Mouse (Mus musculus): Measurements from ENCODE around the gene Qk.
A peak's percentile ranks its signal among the peaks of the same experiment; 100 is the strongest.

Gene Qk

DNA sequence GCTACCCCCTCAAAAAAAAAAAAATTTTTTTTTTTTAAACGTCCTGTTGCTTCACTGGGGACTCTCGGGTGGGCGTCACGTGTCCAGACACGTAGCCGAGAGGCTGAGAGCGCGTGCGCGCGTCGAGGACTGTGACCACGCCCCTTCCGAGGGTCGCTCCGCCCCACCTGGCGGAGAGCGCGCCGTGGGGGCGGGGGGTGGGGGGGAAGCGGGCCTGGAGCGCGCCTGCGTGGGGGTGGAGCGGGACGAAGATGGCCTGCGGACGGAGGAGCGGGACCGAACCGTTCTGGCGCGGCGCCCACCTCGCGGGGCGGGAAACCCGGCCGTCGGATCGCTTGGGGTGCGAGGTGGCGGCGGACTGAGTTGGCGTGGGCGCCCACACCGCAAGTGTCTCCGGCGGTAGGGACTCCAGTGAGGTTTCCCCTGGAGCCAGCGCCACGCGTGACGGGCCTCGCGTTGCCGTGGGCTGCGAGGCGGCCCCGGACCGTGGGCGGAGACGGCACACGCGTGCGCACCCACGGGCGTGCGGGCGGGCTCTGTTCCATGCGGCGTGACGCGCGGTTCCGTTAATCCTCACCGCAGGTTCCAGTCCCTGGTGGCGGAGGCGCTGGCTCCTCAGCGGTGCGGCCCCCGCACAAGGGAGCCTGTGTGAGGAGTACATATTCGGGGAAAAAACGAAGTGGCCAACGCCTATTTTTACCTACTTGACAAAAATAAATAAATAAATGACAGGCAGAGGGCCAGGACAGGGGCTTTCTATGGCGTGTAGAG is at the start of gene Qk:
Gene Qk (minus strand): TSS at position 170 of the 771 bp plus-strand sequence.
- peak; percentile 83 for DNase-seq (ENCODE audit: low read depth, low spot score)

DNA sequence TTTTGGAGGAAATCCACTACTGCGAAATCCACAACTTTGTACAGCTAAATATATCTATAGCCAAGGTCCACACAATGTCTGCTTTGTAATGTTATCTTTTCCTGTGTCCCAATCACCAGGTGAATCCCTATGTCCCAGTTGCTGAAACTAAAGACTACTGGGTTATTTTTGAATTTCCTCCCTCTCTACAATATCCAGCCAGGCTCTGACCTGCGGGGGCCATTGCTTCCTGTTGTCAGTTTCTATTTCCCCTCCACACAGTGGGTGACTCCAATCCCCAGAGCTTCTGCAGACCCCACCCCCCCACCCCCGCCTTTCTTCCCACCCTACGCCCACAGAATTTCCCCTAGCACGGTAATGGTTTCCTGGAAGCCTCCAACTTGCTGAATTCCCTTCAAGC is 47.4 kb upstream of the Qk start:
- DNase-seq (ENCODE audit: low read depth, low spot score) = no peak

DNA sequence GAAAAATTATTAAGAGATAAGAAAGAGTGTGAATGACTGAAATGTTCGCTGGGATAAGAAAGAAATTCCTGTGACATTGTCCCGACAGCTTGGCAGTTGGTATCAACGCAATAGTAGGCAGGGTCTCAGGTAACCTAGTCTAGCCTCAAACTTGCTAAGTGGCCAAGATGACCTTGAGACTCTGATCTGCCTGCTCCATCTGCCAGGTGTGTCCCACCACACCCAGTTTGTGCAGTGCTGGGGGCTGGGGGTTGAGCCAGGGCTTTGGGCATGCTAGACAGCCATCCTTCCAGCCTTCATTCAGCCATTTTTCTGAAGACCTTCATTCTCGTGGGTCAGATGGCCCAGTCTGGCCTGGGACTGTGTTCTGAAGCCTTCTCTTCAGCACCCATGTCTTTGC is 46.9 kb upstream of the Qk start:
- DNase-seq (ENCODE audit: low read depth, low spot score) = no peak

DNA sequence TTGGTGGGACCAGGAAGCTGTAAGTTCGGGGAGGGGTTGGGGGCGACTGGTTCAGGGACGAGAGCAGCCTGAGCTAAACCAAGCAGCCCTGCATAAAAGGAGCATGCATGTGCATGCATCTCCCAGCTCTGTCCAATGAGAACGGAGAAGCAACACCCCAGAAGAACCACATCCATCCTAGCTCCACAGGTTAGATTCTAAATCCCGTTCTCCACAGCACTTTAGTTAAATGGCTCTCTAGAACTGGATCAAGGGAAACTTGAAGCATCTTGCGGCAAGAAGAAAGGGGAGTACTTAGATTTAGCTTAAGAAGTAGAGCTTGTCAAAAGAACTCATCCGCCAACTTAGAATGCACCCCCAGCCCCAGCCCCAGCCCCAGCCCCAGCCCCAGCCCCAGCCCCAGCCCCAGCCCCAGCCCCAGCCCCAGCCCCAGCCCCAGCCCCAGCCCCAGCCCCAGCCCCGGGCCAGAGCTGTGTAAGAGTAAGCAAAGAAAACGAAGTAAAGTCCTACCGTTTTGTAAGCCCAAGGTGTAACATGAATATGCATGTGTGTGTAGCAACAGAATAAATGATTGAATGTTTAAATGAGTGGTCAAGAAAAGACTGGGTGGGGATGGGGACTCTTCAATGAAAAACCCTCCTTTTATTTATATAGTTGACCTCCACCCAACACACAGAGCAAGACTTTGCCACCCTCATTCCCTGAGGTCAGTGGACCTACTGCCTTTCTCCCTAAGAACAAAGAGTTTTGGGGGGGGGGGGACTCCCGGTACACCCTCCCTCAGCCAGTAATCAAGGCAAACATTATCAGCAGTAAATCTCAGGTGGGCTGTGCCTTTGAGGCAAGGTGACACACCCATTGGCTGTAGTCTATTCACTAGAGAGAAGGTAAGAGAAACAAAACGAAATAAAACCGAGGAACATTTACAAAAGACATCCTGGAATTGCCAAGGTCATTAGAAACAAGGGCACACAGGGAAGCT is 46.1 kb upstream of the Qk start:
- DNase-seq (ENCODE audit: low read depth, low spot score) = no peak

DNA sequence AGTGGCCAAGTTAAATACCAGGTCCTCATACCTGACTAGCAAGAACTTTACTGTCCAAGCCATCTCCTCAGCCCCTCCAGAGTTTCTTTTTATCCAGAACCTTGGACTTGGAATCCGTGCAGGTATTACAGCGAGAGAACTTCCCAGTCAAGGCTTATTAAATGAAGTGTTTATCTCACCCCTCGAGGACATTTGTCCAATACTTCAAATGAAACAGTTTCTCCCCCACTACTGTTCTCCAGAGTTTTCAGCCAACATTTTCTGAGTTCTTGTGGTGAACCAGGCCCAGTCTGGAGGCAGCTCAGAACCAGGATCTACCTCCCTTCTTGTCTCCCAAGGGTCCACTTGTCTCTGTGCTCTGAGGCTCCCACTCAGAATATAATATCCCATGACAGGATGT is 43.5 kb upstream of the Qk start:
- no peak for DNase-seq (ENCODE audit: low read depth, low spot score)

DNA sequence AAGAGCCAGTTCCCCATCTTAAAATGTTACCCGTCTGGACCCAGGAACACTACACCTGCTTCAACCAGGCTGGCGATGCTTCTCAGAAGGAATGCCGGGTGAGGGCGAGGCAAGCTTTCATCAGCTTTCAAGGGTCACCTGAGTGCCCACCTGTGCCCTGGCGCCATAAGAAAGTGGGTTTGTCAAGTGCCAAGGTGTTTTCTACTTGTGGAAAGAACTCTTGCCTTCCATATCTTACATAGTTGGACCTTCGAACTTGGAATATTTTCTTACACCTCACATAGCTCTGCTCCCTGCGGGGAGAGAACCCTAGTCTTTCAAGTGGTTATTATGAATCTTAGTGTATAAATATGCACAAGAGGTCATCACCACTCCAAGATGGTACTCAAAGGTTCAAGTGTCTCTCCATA is 42.2 kb upstream of the Qk start:
- DNase-seq (ENCODE audit: low read depth, low spot score) = no peak

DNA sequence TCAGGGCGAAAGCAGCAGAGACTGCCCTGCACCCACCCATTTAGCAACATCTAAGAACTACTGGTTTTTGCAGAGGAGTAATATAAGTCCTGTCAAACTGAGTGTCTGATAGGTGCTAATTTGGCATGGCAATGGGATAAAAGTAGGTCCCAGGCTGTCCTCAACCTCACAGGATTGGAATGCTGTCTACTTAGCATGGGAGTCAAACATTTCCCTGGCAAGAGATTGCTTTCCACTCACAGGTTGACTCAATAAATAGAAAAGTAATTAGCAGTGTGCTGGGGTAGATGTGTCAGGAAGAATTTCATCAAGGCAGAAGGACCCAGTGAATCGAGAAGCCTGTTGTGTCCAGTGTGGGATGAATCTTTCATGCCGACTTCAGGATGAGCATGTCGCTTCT is 41.1 kb upstream of the Qk start:
- no peak for DNase-seq (ENCODE audit: low read depth, low spot score)

DNA sequence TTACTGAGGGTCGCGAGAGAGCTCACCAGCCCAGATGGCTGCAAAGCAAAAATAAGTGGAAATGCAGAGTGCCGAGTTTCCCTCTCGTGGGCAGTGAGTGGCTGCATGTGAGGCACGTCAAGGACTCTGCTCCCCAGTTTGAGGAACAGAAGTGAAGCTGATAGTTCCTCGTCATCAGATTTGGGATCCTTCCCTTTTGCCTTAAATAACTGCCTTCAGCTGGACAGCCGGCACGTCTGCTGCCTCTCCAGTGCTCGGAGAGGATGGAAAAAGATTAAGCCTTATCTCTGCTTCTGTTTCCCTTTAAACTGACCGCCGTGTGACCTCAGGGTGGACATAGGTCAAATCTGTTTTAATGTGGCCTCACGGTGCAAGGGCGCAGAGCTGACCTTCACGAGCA is 39.8 kb upstream of the Qk start:
- no peak for DNase-seq (ENCODE audit: low read depth, low spot score)

DNA sequence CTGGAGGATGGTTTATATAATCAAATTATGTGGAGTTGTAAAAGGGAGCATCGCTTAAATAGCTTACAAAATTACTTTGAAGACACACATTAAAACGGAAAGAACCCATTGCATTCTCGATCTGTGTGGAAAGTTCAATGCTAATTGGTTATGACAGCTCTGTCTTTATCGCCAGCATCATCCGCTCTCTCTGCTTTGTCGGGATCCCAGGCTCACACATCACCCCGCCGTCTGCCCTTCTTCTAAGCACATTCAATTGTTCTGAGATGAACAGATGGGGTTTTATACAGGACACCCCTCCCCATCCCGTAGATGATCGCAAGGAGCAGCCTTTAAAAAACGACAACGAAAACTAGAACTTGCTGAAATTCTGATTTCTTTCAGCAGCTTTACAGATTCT is 37.7 kb upstream of the Qk start:
- DNase-seq (ENCODE audit: low read depth, low spot score) = no peak

DNA sequence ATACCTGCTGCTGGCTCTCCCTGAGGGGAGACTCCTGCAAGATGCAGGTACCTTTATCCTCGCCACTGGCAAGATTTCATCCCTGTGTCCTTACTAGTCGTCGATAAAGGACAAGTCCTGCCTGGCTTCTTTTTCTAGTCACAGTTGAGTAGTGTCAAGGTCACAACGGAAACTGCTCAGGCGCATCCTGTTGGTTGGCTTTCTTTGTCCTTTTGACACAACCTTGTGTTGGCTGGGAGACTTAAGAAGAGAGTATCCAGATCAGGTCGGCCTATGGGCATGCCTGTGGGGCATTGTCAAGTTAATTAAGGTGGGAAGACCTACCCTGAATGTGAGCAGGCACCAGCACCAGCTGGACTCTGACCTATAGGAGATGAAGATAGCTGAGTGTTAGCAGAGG is 36.6 kb upstream of the Qk start:
- DNase-seq (ENCODE audit: low read depth, low spot score) = no peak

DNA sequence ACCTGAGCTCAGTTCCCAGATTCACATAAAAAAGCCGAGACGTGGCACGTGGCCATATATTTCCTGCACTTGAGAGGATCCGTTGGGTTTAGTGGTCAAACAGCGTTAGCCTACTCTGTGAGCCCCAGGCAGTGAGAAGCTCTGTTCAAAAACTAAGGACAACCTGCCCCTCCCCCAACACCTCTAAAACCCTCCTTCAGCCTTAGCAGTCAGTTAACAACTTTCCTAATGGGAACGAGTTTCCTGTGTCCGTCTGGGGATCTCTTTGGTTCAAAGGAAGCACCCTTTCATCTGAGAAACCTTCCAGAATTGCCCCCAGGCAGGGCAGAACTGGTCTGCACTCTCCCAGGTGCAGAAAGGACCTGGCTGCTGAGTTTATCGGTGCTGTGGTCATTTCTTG is 36.1 kb upstream of the Qk start:
- no peak for DNase-seq (ENCODE audit: low read depth, low spot score)

DNA sequence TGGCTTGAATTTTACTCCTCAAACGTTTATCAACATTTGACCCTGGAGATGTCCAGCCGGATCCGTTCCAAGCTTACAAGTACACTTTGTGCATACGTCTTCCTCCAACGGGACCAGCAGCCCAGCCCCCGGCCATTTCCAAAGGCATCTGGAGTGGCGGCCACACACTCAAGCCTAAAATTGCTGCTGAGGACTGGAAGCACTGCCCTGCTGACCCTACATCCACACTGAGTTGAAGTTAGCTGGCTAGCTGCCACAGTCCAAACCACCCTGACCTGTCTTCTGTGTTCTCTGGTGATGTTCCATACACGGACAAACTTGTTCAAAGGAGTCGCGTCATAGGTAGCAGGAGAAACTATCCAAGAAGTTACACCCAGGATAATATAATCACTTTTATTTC is 18.6 kb upstream of the Qk start:
- no peak for DNase-seq (ENCODE audit: low read depth, low spot score)

DNA sequence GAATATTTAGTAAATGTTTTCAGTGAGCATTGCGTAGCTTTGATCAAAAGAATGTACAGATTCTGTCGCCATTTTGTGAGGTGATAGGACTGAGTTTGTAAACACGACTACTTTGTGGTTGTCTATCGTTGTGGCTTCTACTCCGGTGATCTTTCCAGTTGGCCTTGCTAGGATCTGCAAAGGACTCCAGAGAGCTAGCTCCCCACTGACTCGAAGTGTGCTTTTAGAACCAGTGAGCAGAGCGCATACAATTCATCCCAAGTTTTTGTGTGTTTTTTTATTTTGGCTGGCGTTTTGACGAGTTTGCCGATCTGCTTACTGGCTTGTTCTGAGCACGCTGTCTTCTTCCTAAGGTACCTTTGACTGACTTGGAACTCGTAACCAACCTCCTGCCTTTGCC is 16.9 kb upstream of the Qk start:
- no peak for DNase-seq (ENCODE audit: low read depth, low spot score)

DNA sequence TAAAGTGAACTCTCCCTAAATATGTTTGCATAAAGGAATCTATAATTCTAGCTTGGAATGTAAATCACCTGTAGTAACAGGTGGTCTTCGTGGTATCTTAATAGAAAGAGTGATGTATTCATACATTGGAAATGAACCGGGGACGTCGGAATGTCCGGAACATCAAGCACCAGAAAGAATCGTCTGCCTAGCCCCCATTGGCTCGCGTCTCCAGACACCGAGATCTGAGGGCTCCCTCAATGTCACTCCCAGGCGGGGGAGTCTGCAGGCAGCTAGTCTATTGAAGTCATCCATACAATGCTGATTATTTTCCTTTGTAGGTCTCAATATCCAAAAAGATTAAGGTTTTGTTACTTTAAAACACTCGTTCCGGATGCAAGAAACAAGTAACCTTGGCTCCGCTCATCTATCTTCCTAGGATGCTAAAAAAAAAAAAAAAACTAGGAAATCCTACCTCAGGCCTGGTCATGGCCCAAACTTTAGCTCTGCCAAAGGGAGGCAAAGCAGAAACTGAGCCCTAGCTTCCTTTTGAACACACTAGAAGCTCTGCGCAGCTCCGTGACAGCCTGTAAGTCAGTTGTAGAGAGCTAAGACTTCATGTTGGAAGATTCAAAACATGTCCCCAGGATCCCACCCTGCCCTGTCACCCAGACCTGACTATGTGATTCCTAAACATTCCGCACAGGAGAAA is 16.3 kb upstream of the Qk start:
- DNase-seq (ENCODE audit: low read depth, low spot score) = no peak

DNA sequence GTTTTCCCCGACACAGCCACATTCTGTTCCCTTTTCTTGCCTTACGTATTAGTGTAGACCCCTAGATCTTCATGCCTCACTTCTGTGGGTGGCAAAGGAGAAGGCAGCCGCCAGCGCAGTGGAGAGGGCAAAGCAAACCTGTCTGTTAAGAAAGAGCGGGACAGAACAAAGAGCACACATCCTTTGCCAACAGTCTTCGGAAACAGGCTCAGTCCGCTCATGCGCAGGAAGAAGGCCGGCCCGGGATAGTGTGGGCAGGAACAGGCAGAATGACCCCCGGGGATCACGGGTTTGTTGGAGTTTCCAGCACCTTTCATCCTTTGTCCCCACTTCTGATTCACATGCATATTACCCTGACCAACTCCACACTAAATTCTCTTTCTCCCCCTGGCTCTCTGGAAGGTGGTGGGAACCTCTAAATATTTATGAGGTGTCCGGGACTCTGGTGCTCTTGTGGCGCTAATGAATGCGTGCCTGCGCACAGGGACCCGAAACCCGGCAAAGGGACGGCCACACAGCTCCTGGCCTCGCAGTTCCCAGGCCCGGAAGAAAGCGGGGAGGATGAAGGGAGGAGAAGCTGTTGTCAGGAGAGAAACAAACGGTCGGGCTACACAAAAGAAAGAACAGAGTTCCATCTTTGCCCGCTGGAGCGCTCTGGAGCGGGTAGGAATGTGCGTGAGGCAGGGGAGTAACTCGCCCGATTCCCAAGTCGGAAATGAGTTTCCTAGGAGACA is 15.5 kb upstream of the Qk start:
- no peak for DNase-seq (ENCODE audit: low read depth, low spot score)

DNA sequence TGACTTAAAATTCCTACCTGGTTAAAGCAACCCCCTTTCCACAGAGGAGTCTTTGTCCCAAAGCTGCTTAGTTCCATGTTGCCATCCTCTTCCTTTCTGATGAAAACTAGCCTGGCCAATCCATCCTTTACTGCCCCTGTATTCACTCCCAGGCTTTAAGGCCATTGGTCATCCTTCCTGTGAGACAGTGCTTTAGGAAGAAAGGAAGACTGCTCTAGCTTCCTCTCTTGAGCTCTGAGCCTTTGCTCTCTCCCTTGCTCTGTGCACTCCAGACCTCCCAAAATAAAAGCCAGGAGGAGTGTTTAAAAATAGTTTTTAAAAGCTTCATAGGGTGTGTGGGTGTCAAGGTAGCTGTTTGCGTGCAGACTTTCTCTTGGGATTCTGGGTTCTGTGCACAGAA is 14.8 kb upstream of the Qk start:
- DNase-seq (ENCODE audit: low read depth, low spot score) = no peak

DNA sequence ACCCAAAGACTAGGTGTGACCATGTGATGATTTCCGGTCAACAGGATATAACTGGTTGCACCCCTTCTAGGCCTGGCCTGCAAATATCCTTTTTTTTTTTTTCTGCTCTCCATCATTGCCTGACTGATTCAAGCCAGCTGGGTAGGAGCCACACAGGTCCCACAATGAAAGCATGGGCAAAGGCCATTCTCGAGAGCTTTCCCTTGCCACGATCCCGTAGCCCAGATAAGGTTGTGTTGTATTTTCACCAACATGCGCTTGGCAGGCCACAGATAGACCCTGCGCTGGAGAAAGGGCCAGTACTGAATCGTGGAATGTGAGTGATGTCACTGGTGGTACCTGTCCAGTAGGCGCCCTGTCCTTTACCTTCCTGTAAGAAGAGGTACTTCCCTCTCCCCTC is 13.7 kb upstream of the Qk start:
- no peak for DNase-seq (ENCODE audit: low read depth, low spot score)

DNA sequence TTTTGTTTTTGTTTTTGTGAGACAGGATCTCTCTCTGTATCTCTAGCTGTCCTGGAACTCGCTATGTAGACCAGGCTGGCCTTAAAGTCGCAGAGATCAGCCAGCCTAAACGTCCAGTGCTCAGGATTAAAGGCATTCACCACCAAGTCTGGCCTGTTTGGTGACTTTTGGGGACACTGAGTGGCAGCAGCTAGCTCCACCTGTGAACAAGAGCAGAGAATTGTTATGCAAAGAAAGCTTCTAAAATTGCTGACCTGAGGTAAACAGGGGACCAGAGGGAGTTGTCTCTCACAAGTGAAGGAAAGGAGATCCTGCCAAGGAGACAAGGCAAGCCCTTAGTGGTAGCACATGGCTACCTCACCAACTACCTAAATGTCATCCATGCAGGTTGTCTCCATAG is 12.5 kb upstream of the Qk start:
- DNase-seq (ENCODE audit: low read depth, low spot score) = no peak

DNA sequence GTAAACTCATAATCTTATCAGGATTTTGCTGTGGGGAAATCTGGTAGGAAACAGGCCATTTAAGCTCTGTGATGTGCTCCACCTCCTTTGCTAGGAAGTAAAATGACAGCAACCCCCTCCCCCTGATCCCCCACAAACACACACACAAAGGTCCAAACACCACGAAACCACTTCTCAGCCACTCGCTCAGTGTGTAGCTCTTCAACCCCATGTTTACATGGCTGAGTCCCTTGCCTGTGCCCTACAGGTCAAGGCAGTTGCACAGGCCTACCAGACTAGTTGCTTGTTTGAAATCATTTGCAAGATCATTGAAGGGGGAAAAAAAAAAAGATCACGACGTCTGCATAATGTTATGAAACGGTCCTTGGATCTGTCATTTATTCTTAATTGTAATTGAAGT is 9.8 kb upstream of the Qk start:
- no peak for DNase-seq (ENCODE audit: low read depth, low spot score)

DNA sequence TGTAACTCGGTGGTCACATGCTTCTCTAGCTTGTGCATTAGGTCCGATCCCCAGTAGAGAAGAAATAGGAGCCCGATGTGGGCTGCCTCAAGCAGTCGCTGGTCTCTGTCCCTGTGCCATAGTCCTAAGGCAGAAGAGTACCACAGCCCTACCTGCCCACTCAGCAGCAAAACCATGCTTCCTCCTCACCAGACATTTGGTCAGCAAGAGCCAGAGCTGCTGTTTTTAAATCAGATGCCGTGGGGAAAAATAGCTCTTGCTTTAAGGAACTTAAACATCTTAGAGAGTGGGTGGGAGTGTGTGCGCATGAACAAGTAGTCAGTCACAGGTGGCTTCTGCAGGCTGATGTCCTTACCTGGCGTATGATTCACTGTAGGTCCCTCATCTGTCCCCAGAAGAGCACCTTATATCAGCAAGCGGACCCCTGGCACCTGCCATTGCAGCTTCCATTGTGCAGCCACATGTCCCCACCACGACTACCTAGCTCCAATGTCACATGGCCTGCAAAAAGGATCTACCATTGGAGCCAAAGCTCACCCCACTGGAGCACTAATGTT is 9.0 kb upstream of the Qk start:
- DNase-seq (ENCODE audit: low read depth, low spot score) = no peak

DNA sequence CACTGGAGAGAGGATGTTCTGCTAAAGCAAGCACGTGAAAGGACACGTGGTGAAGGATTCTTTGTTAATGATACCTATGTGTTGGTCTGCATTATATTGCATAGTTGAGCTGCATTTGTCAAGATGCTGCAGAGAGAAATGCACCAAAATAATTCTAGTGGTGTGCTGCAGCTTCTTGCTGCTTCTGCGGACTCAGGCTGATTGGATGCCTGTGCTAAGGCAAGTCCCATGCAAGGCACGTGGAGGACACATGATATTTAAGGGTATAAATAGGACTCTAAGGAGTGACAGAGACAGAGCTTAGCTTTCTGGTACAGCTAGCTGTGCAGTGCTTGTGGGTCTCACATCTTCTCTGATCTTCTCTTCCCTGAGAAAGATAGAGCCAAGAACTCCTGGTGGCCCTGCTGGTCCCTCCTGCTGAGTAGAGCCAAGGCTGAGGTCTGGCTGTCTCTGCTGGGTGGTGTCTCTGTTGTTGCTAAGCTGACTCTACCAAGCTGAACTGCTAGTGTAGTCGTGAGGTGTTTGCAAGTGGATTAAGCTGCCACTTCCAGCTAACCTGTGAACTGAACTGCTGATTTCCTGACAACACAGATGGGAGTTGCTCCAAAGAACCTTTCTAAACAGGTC is 8.0 kb upstream of the Qk start:
- DNase-seq (ENCODE audit: low read depth, low spot score) = no peak

All from WW6 (cell line).